18 mouse cellular contexts compared by ENCODE assay signal in the genomic region with DNA sequence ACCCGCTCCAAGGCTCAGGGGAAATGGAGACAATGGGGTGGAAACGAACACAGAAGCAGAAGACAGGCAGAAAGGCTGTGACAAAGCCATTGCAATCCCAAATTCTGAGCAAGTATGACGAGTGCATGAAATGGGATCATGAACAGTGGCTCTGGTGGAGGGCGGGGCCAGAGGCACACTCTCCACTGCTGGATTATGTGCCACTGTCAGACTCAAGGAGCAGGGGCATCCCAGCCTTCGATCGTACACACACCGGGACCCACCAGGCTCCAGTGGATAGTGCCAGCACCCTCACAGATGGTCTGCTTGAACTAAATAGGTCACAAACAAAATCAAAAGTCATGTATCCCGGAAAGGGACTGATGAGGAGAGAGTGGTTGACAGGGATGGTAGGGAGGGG.
DNase-seq lines count a peak whose midpoint lies in the region; ATAC-seq and TF ChIP-seq lines count a peak whose summit lies in the region.
"Had no signal": no experiment of that assay in that cellular context is flagged by ENCODE, and none has a peak within 500 bp of the region (broad histone marks: within the 10 kb centered on the region; RNA-seq: fewer than 3 reads in every experiment).

No protein-coding gene starts in this region.

- H3K27ac ChIP-seq in lung, embryonic 14.5 days (ENCODE audit: low read depth): no peak overlapping the region
- 0 out of 2 replicates have a peak overlapping the region, but pooled peaks have one; percentile 3 for H3K27ac ChIP-seq in hindbrain, postnatal 0 days
- H3K27ac ChIP-seq in liver, embryonic 12.5 days: no peak overlapping the region
- H3K27ac ChIP-seq: heart, embryonic 13.5 days; liver, embryonic 13.5 days had no signal

- peak; percentile 65; the same call in 1 of the 2 replicates for ATAC-seq in lung, embryonic 14.5 days (ENCODE audit: insufficient read depth)
- peak; percentile 62; the same call in 1 of the 2 replicates for ATAC-seq in hindbrain, postnatal 0 days
- no peak for ATAC-seq in liver, embryonic 12.5 days

- no peak for DNase-seq in lung, embryonic 14.5 days
- DNase-seq in lung, postnatal 14 days: no peak
- DNase-seq in cerebellum, postnatal 25 days: peak; percentile 48 to 55
- no peak for DNase-seq in hindbrain, postnatal 0 days (ENCODE audit: low spot score)
- DNase-seq in kidney, adult 9 months: no peak
- DNase-seq in gastrocnemius, postnatal 4 days (ENCODE audit: low spot score in 2 of 2): no peak
- no peak for DNase-seq in layer of hippocampus, postnatal 10 days (ENCODE audit: low spot score in 2 of 2)
- DNase-seq: adrenal gland, adult 2 months; heart, postnatal 4 days; kidney, adult 11 months; kidney, postnatal 25 days; layer of hippocampus, postnatal 36 days; left cerebral cortex, postnatal 4 days; liver, embryonic 13.5 days; lung, postnatal 10 days; right cerebral cortex, postnatal 25 days had no signal

- no peaks in the 10 kb centered on the region for H3K9me3 ChIP-seq in lung, embryonic 14.5 days (ENCODE audit: low read depth, low read length)
- no peaks in the 10 kb centered on the region for H3K9me3 ChIP-seq in hindbrain, postnatal 0 days (ENCODE audit: low read length)
- H3K9me3 ChIP-seq in liver, embryonic 12.5 days (replicated peaks): no peaks in the 10 kb centered on the region
- H3K9me3 ChIP-seq: heart, embryonic 13.5 days; liver, embryonic 13.5 days had no signal

- no peak overlapping the region for H3K4me2 ChIP-seq in lung, embryonic 14.5 days
- no peak overlapping the region for H3K4me2 ChIP-seq in hindbrain, postnatal 0 days (ENCODE audit: low read depth, low read length)
- no peak overlapping the region for H3K4me2 ChIP-seq in liver, embryonic 12.5 days
- H3K4me2 ChIP-seq: heart, embryonic 13.5 days; liver, embryonic 13.5 days had no signal

- WGBS in lung, embryonic 14.5 days: 73% methylated on average over 8 of the region's 8 CpGs
- WGBS in hindbrain, postnatal 0 days: 71% methylated on average over 8 of the region's 8 CpGs
- 73% methylated on average over 8 of the region's 8 CpGs for WGBS in liver, embryonic 12.5 days (ENCODE audit: insufficient replicate concordance)

- no peak overlapping the region for H3K4me3 ChIP-seq in lung, embryonic 14.5 days (ENCODE audit: low read depth, low read length)
- no peak overlapping the region for H3K4me3 ChIP-seq in hindbrain, postnatal 0 days (ENCODE audit: low read length)
- no peak overlapping the region for H3K4me3 ChIP-seq in liver, embryonic 12.5 days
- H3K4me3 ChIP-seq: heart, embryonic 13.5 days; liver, embryonic 13.5 days had no signal

- no peaks in the 10 kb centered on the region for H3K27me3 ChIP-seq in lung, embryonic 14.5 days (ENCODE audit: insufficient read depth, low read length)
- H3K27me3 ChIP-seq in hindbrain, postnatal 0 days (ENCODE audit: insufficient read depth, low read length): no peaks in the 10 kb centered on the region
- no peaks in the 10 kb centered on the region for H3K27me3 ChIP-seq in liver, embryonic 12.5 days (replicated peaks)
- H3K27me3 ChIP-seq: heart, embryonic 13.5 days; liver, embryonic 13.5 days had no signal

- no peaks in the 10 kb centered on the region for H3K36me3 ChIP-seq in lung, embryonic 14.5 days (ENCODE audit: insufficient read depth)
- peaks cover 5% of the 10 kb centered on the region; the same call in 1 of the 2 replicates for H3K36me3 ChIP-seq in hindbrain, postnatal 0 days (ENCODE audit: insufficient read depth, low read length)
- H3K36me3 ChIP-seq in liver, embryonic 12.5 days: no peaks in the 10 kb centered on the region
- H3K36me3 ChIP-seq: liver, embryonic 13.5 days had no signal

- TF ChIP-seq CTCF in lung, embryonic 14.5 days (IDR thresholded peaks at IDR 0.05; ENCODE audit: low read depth): no peak
- no peak for TF ChIP-seq CTCF in hindbrain, postnatal 0 days (IDR thresholded peaks at IDR 0.05; ENCODE audit: low read depth)

- no peak overlapping the region for H3K9ac ChIP-seq in lung, embryonic 14.5 days
- no peak overlapping the region for H3K9ac ChIP-seq in hindbrain, postnatal 0 days (replicated peaks; ENCODE audit: low read length)
- H3K9ac ChIP-seq in liver, embryonic 12.5 days: no peak overlapping the region
- H3K9ac ChIP-seq: heart, embryonic 13.5 days; liver, embryonic 13.5 days had no signal

- no peaks in the 10 kb centered on the region for H3K4me1 ChIP-seq in lung, embryonic 14.5 days (ENCODE audit: insufficient read depth)
- no peaks in the 10 kb centered on the region for H3K4me1 ChIP-seq in hindbrain, postnatal 0 days (ENCODE audit: insufficient read depth, low read length)
- H3K4me1 ChIP-seq in liver, embryonic 12.5 days: no peaks in the 10 kb centered on the region
- H3K4me1 ChIP-seq: heart, embryonic 13.5 days; liver, embryonic 13.5 days had no signal

Comparison
In these comparisons a context has a peak if more than half of its experiments do, and no peak if none do; other contexts are left out.
1. DNase-seq: peak in cerebellum, postnatal 25 days (2 of 2); none in lung, embryonic 14.5 days (single experiment), lung, postnatal 14 days (single experiment), hindbrain, postnatal 0 days (single experiment), kidney, adult 9 months (single experiment), gastrocnemius, postnatal 4 days (0 of 2) and layer of hippocampus, postnatal 10 days (0 of 2).